18 mouse cellular contexts compared by ENCODE assay signal in the genomic region with DNA sequence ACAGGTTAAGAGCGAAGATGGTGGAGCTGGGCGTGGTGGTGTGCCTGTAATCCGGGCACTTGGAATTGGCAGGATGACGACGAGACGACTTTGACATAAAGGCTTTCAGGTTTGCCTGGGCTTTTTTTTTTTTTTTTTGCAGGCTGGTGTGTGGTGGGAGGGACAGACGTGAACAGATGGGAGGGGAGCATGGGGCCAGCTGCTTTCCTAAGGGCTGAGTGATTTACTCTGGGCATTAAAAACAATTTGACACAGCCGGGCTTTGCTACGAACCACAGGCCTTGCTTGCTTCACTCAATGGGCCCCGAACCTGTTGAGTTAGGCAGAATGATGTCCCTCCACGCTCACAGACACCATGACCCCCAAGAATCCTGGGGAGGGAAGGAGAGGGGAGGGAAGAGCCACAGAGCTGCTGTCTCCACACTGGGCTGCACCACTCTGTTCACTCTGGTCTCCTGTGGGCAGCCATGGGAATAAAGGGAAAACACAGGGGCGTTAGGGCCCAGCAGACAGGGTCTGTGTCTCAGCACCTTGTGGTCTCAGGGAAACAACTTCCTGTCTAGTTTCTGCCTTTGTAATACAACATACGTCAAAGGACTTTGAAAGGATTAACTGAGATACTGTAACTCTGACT. TPM values are rescaled to one million over a fixed set of nuclear protein-coding genes. Genes with fewer than 3 reads are reported as not detected.
DNase-seq lines count a peak whose midpoint lies in the region; ATAC-seq and TF ChIP-seq lines count a peak whose summit lies in the region.
"Had no signal": no experiment of that assay in that cellular context is flagged by ENCODE, and none has a peak within 500 bp of the region (broad histone marks: within the 10 kb centered on the region; RNA-seq: fewer than 3 reads in every experiment).

No protein-coding gene starts in this region.

- H3K4me2 ChIP-seq in midbrain, embryonic 16.5 days (ENCODE audit: low read length), result no peak overlapping the region
- no peak overlapping the region for H3K4me2 ChIP-seq in neural tube, embryonic 13.5 days
- H3K4me2 ChIP-seq in lung, postnatal 0 days (replicated peaks; ENCODE audit: low read depth, low read length), result no peak overlapping the region

- TF ChIP-seq CTCF in lung, postnatal 0 days (IDR thresholded peaks at IDR 0.05), result no peak

- ATAC-seq in midbrain, embryonic 16.5 days, result no peak
- ATAC-seq in neural tube, embryonic 13.5 days (ENCODE audit: low read depth), result peak; percentile 42; the same call in 1 of the 2 replicates
- ATAC-seq in lung, postnatal 0 days, result no peak
- ATAC-seq: inflammation-experienced regulatory T-cells, adult 6 months had no signal

- no peak overlapping the region for H3K4me3 ChIP-seq in midbrain, embryonic 10.5 days
- H3K4me3 ChIP-seq in midbrain, embryonic 16.5 days (ENCODE audit: low read depth, low read length), result no peak overlapping the region
- no peak overlapping the region for H3K4me3 ChIP-seq in limb, embryonic 10.5 days
- no peak overlapping the region for H3K4me3 ChIP-seq in neural tube, embryonic 13.5 days
- no peak overlapping the region for H3K4me3 ChIP-seq in lung, postnatal 0 days (ENCODE audit: low read depth, low read length)
- H3K4me3 ChIP-seq: erythroblast, embryonic 14.5 days had no signal

- H3K9me3 ChIP-seq in midbrain, embryonic 10.5 days (replicated peaks), result no peaks in the 10 kb centered on the region
- H3K9me3 ChIP-seq in midbrain, embryonic 16.5 days (replicated peaks; ENCODE audit: control insufficient read depth, low read length, poor library complexity, severe bottlenecking), result no peaks in the 10 kb centered on the region
- H3K9me3 ChIP-seq in limb, embryonic 10.5 days (replicated peaks), result no peaks in the 10 kb centered on the region
- H3K9me3 ChIP-seq in neural tube, embryonic 13.5 days, result no peaks in the 10 kb centered on the region
- no peaks in the 10 kb centered on the region for H3K9me3 ChIP-seq in lung, postnatal 0 days (ENCODE audit: low read length)

- H3K4me1 ChIP-seq in midbrain, embryonic 10.5 days, result peaks cover 74% of the 10 kb centered on the region
- peaks cover 16% of the 10 kb centered on the region for H3K4me1 ChIP-seq in midbrain, embryonic 16.5 days (ENCODE audit: control insufficient read depth, insufficient read depth, low read length)
- peaks cover 74% of the 10 kb centered on the region for H3K4me1 ChIP-seq in limb, embryonic 10.5 days
- peaks cover 70% of the 10 kb centered on the region for H3K4me1 ChIP-seq in neural tube, embryonic 13.5 days (replicated peaks)
- no peaks in the 10 kb centered on the region for H3K4me1 ChIP-seq in lung, postnatal 0 days (ENCODE audit: insufficient read depth, low read depth, low read length)

- no peaks in the 10 kb centered on the region for H3K36me3 ChIP-seq in midbrain, embryonic 10.5 days
- H3K36me3 ChIP-seq in midbrain, embryonic 16.5 days (ENCODE audit: control insufficient read depth, insufficient read depth, low read length), result no peaks in the 10 kb centered on the region
- H3K36me3 ChIP-seq in limb, embryonic 10.5 days, result no peaks in the 10 kb centered on the region
- H3K36me3 ChIP-seq in neural tube, embryonic 13.5 days, result no peaks in the 10 kb centered on the region
- H3K36me3 ChIP-seq in lung, postnatal 0 days (ENCODE audit: insufficient read depth, low read length), result no peaks in the 10 kb centered on the region

- peak overlapping the region; percentile 85 for H3K27ac ChIP-seq in midbrain, embryonic 10.5 days (replicated peaks)
- H3K27ac ChIP-seq in midbrain, embryonic 16.5 days (ENCODE audit: low read length), result no peak overlapping the region
- peak overlapping the region; percentile 85 for H3K27ac ChIP-seq in limb, embryonic 10.5 days
- H3K27ac ChIP-seq in neural tube, embryonic 13.5 days (replicated peaks), result peak overlapping the region; percentile 54
- H3K27ac ChIP-seq in lung, postnatal 0 days (ENCODE audit: low read length), result no peak overlapping the region

- no peak for TF ChIP-seq EP300 in lung, postnatal 0 days (IDR thresholded peaks at IDR 0.05)

- peak; percentile 59 for DNase-seq in embryo, embryonic 10.5 days (ENCODE audit: low spot score)
- DNase-seq in embryo, embryonic 9.5 days (ENCODE audit: extremely low spot score), result no peak
- DNase-seq in midbrain, embryonic 10.5 days (ENCODE audit: low spot score), result no peak
- no peak for DNase-seq in limb, embryonic 10.5 days (ENCODE audit: low spot score)
- DNase-seq in lung, postnatal 0 days (ENCODE audit: low spot score), result no peak
- no peak for DNase-seq in adipocyte (ENCODE audit: low spot score)
- DNase-seq: adrenal gland, adult 2 months; cerebellum, postnatal 14 days; kidney, postnatal 14 days; layer of hippocampus, postnatal 36 days; lung, postnatal 10 days had no signal

- no peak overlapping the region for H3K9ac ChIP-seq in midbrain, embryonic 16.5 days (ENCODE audit: low read depth, low read length)
- peak overlapping the region; percentile 22; the same call in 1 of the 2 replicates for H3K9ac ChIP-seq in neural tube, embryonic 13.5 days
- no peak overlapping the region for H3K9ac ChIP-seq in lung, postnatal 0 days (replicated peaks; ENCODE audit: low read depth)

- peaks cover 10% of the 10 kb centered on the region for H3K27me3 ChIP-seq in midbrain, embryonic 10.5 days (ENCODE audit: low read depth, poor library complexity, severe bottlenecking)
- H3K27me3 ChIP-seq in midbrain, embryonic 16.5 days (ENCODE audit: control insufficient read depth, insufficient read depth, low read depth, low read length), result no peaks in the 10 kb centered on the region
- H3K27me3 ChIP-seq in limb, embryonic 10.5 days (ENCODE audit: low read depth, poor library complexity, severe bottlenecking), result no peaks in the 10 kb centered on the region
- no peaks in the 10 kb centered on the region for H3K27me3 ChIP-seq in neural tube, embryonic 13.5 days
- H3K27me3 ChIP-seq in lung, postnatal 0 days (replicated peaks; ENCODE audit: insufficient read depth, low read length), result no peaks in the 10 kb centered on the region

- 60% methylated on average over 13 of the region's 13 CpGs for WGBS in midbrain, embryonic 10.5 days
- WGBS in midbrain, embryonic 16.5 days, result 32% methylated on average over 13 of the region's 13 CpGs
- 37% methylated on average over 13 of the region's 13 CpGs for WGBS in limb, embryonic 10.5 days
- 22% methylated on average over 13 of the region's 13 CpGs for WGBS in neural tube, embryonic 13.5 days
- 67% methylated on average over 13 of the region's 13 CpGs for WGBS in lung, postnatal 0 days

RNA-seq across cellular contexts. Expression of a gene that starts 30.3 kb away (rescaled TPM):
- polyA plus RNA-seq in midbrain, embryonic 10.5 days (2016; fragmentation: Nextera tagmentation; extraction: Ambion mirVana), result 0.11 and 0.22 TPM in 2 replicates
- not detected in 2 replicates for polyA plus RNA-seq in midbrain, embryonic 16.5 days (2015; fragmentation: Nextera tagmentation; extraction: Ambion mirVana)
- 0.11 TPM in 1 of 2 replicates, not detected in the other for polyA plus RNA-seq in limb, embryonic 10.5 days (2016; fragmentation: Nextera tagmentation; extraction: Ambion mirVana)
- not detected in 2 replicates for polyA plus RNA-seq in neural tube, embryonic 13.5 days (2015; fragmentation: Nextera tagmentation; extraction: Ambion mirVana)
- polyA plus RNA-seq in lung, postnatal 0 days (2015; fragmentation: Nextera tagmentation; extraction: Ambion mirVana), result 0.08 and 0.14 TPM in 2 replicates
- polyA plus RNA-seq: heart, embryonic 16.5 days; inflammation-experienced regulatory T-cells, adult 6 months; liver, adult 2 months; small intestine, adult 2 months had no signal

RNA-seq across cellular contexts. Expression of a gene that starts 51.2 kb away (rescaled TPM):
- 279 and 311 TPM in 2 replicates for polyA plus RNA-seq in midbrain, embryonic 10.5 days (2016; fragmentation: Nextera tagmentation; extraction: Ambion mirVana)
- polyA plus RNA-seq in midbrain, embryonic 16.5 days (2015; fragmentation: Nextera tagmentation; extraction: Ambion mirVana), result 356 and 359 TPM in 2 replicates
- polyA plus RNA-seq in limb, embryonic 10.5 days (2016; fragmentation: Nextera tagmentation; extraction: Ambion mirVana), result 259 and 274 TPM in 2 replicates
- 441 and 449 TPM in 2 replicates for polyA plus RNA-seq in neural tube, embryonic 13.5 days (2015; fragmentation: Nextera tagmentation; extraction: Ambion mirVana)
- polyA plus RNA-seq in lung, postnatal 0 days (2015; fragmentation: Nextera tagmentation; extraction: Ambion mirVana), result 790 and 798 TPM in 2 replicates

RNA-seq across cellular contexts. Expression of a gene that starts 51.9 kb away (rescaled TPM):
- 30.6 and 39.7 TPM in 2 replicates for polyA plus RNA-seq in midbrain, embryonic 10.5 days (2016; fragmentation: Nextera tagmentation; extraction: Ambion mirVana)
- polyA plus RNA-seq in midbrain, embryonic 16.5 days (2015; fragmentation: Nextera tagmentation; extraction: Ambion mirVana), result 18.1 and 27.2 TPM in 2 replicates
- polyA plus RNA-seq in limb, embryonic 10.5 days (2016; fragmentation: Nextera tagmentation; extraction: Ambion mirVana), result 22.9 and 30.2 TPM in 2 replicates
- 20.5 and 36.9 TPM in 2 replicates for polyA plus RNA-seq in neural tube, embryonic 13.5 days (2015; fragmentation: Nextera tagmentation; extraction: Ambion mirVana)
- 20.7 and 22.0 TPM in 2 replicates for polyA plus RNA-seq in lung, postnatal 0 days (2015; fragmentation: Nextera tagmentation; extraction: Ambion mirVana)

Comparison
In these comparisons a context has a peak if more than half of its experiments do, and no peak if none do; other contexts are left out.
1. H3K27ac ChIP-seq: peak in midbrain, embryonic 10.5 days (single experiment), limb, embryonic 10.5 days (single experiment) and neural tube, embryonic 13.5 days (single experiment); none in midbrain, embryonic 16.5 days (single experiment) and lung, postnatal 0 days (single experiment).